Comparison of ENCODE assay signal across 15 mouse cellular contexts in the genomic region with DNA sequence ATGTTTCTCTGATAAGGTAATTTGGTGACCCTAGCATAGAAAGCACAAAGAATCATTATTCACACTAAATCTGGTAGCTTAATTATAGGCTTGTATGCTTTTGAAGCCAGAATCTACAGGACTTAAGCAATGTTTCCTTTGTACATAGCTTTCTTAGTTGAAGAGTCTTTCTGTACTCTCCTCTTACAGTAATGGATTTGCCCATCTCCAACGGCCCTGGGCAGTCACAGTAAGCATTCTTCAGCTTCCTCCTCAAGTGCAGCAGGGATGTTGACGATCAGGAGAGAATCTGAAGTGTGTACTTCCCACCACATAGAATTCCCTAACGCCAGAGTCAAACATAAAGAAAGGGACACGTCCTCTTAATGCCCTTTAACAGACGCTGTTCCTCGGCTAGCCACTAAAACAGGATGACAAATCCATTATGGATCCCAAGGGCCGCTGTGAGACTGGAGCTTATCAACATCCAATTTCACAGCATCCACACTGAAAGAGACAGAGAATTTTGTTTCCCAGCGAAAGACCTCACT.
DNase-seq lines count a peak whose midpoint lies in the region; ATAC-seq and TF ChIP-seq lines count a peak whose summit lies in the region.
"Had no signal": no experiment of that assay in that cellular context is flagged by ENCODE, and none has a peak within 500 bp of the region (broad histone marks: within the 10 kb centered on the region; RNA-seq: fewer than 3 reads in every experiment).

No protein-coding gene starts in this region.

- H3K9ac ChIP-seq in lung, embryonic 16.5 days (ENCODE audit: low read length) = no peak overlapping the region
- no peak overlapping the region for H3K9ac ChIP-seq in hindbrain, postnatal 0 days (replicated peaks; ENCODE audit: low read length)
- H3K9ac ChIP-seq in neural tube, embryonic 13.5 days = no peak overlapping the region
- H3K9ac ChIP-seq: embryonic facial prominence, embryonic 13.5 days; heart, embryonic 15.5 days; kidney, embryonic 15.5 days; limb, embryonic 13.5 days; liver, embryonic 15.5 days had no signal

- no peak for DNase-seq in lung, postnatal 10 days
- DNase-seq in hindbrain, embryonic 10.5 days (ENCODE audit: low spot score) = no peak
- peak; percentile 36 for DNase-seq in hindbrain, postnatal 0 days (ENCODE audit: low spot score)
- no peak for DNase-seq in testis, postnatal 14 days (ENCODE audit: low spot score)
- DNase-seq in spleen, adult 18-20 months = no peak
- DNase-seq: cerebellum, postnatal 25 days; right cerebral cortex, postnatal 14 days had no signal

- H3K4me1 ChIP-seq in lung, embryonic 16.5 days (replicated peaks; ENCODE audit: control insufficient read depth, insufficient read depth, low read length) = peaks cover 5% of the 10 kb centered on the region
- H3K4me1 ChIP-seq in hindbrain, embryonic 10.5 days (replicated peaks) = peaks cover 22% of the 10 kb centered on the region
- H3K4me1 ChIP-seq in hindbrain, postnatal 0 days (ENCODE audit: insufficient read depth, low read length) = no peaks in the 10 kb centered on the region
- H3K4me1 ChIP-seq in neural tube, embryonic 13.5 days (replicated peaks) = peaks cover 23% of the 10 kb centered on the region
- H3K4me1 ChIP-seq: embryonic facial prominence, embryonic 13.5 days; liver, embryonic 15.5 days had no signal

- no peaks in the 10 kb centered on the region for H3K9me3 ChIP-seq in lung, embryonic 16.5 days (ENCODE audit: control insufficient read depth, low read length)
- H3K9me3 ChIP-seq in hindbrain, embryonic 10.5 days = no peaks in the 10 kb centered on the region
- H3K9me3 ChIP-seq in hindbrain, postnatal 0 days (ENCODE audit: low read length) = no peaks in the 10 kb centered on the region
- no peaks in the 10 kb centered on the region for H3K9me3 ChIP-seq in neural tube, embryonic 13.5 days
- H3K9me3 ChIP-seq: embryonic facial prominence, embryonic 13.5 days; forebrain, embryonic 10.5 days; heart, embryonic 15.5 days; kidney, embryonic 15.5 days; limb, embryonic 13.5 days; liver, embryonic 15.5 days had no signal

- no peak overlapping the region for H3K4me2 ChIP-seq in lung, embryonic 16.5 days (ENCODE audit: low read depth, low read length)
- H3K4me2 ChIP-seq in hindbrain, postnatal 0 days (ENCODE audit: low read depth, low read length) = no peak overlapping the region
- H3K4me2 ChIP-seq in neural tube, embryonic 13.5 days = no peak overlapping the region
- H3K4me2 ChIP-seq: embryonic facial prominence, embryonic 13.5 days; heart, embryonic 15.5 days; kidney, embryonic 15.5 days; limb, embryonic 13.5 days; liver, embryonic 15.5 days had no signal

- H3K36me3 ChIP-seq in lung, embryonic 16.5 days (ENCODE audit: control insufficient read depth, insufficient read depth, low read length) = no peaks in the 10 kb centered on the region
- no peaks in the 10 kb centered on the region for H3K36me3 ChIP-seq in hindbrain, embryonic 10.5 days
- no peaks in the 10 kb centered on the region for H3K36me3 ChIP-seq in hindbrain, postnatal 0 days (ENCODE audit: insufficient read depth, low read length)
- no peaks in the 10 kb centered on the region for H3K36me3 ChIP-seq in neural tube, embryonic 13.5 days
- H3K36me3 ChIP-seq: embryonic facial prominence, embryonic 13.5 days; forebrain, embryonic 10.5 days; heart, embryonic 15.5 days; kidney, embryonic 15.5 days; limb, embryonic 13.5 days; liver, embryonic 15.5 days had no signal

- no peak for TF ChIP-seq CTCF in hindbrain, postnatal 0 days (IDR thresholded peaks at IDR 0.05; ENCODE audit: low read depth)

- no peaks in the 10 kb centered on the region for H3K27me3 ChIP-seq in lung, embryonic 16.5 days (ENCODE audit: control insufficient read depth, insufficient read depth, low read depth, low read length)
- H3K27me3 ChIP-seq in hindbrain, embryonic 10.5 days (ENCODE audit: insufficient read depth, poor library complexity, severe bottlenecking) = no peaks in the 10 kb centered on the region
- no peaks in the 10 kb centered on the region for H3K27me3 ChIP-seq in hindbrain, postnatal 0 days (ENCODE audit: insufficient read depth, low read length)
- no peaks in the 10 kb centered on the region for H3K27me3 ChIP-seq in neural tube, embryonic 13.5 days
- H3K27me3 ChIP-seq: embryonic facial prominence, embryonic 13.5 days; heart, embryonic 15.5 days; kidney, embryonic 15.5 days; limb, embryonic 13.5 days; liver, embryonic 15.5 days had no signal

- 16% methylated on average over 8 of the region's 8 CpGs for WGBS in lung, embryonic 16.5 days
- 46% methylated on average over 8 of the region's 8 CpGs for WGBS in hindbrain, embryonic 10.5 days
- WGBS in hindbrain, postnatal 0 days = 30% methylated on average over 8 of the region's 8 CpGs
- WGBS in neural tube, embryonic 13.5 days = 12% methylated on average over 8 of the region's 8 CpGs

- no peak overlapping the region; the same call in 1 of the 2 replicates for H3K27ac ChIP-seq in lung, embryonic 16.5 days (ENCODE audit: low read length)
- H3K27ac ChIP-seq in hindbrain, embryonic 10.5 days = peak overlapping the region; percentile 45; the same call in 1 of the 2 replicates
- no peak overlapping the region for H3K27ac ChIP-seq in hindbrain, postnatal 0 days
- peak overlapping the region; percentile 80 for H3K27ac ChIP-seq in neural tube, embryonic 13.5 days (replicated peaks)
- H3K27ac ChIP-seq: embryonic facial prominence, embryonic 13.5 days; forebrain, embryonic 10.5 days; heart, embryonic 15.5 days; kidney, embryonic 15.5 days; limb, embryonic 13.5 days; liver, embryonic 15.5 days had no signal

- H3K4me3 ChIP-seq in lung, embryonic 16.5 days (ENCODE audit: low read length) = no peak overlapping the region
- H3K4me3 ChIP-seq in hindbrain, embryonic 10.5 days = no peak overlapping the region
- no peak overlapping the region for H3K4me3 ChIP-seq in hindbrain, postnatal 0 days (ENCODE audit: low read length)
- H3K4me3 ChIP-seq in neural tube, embryonic 13.5 days = no peak overlapping the region
- H3K4me3 ChIP-seq: embryonic facial prominence, embryonic 13.5 days; forebrain, embryonic 10.5 days; heart, embryonic 15.5 days; kidney, embryonic 15.5 days; limb, embryonic 13.5 days; liver, embryonic 15.5 days had no signal

- peak; percentile 64 for ATAC-seq in lung, embryonic 16.5 days (ENCODE audit: low read depth)
- ATAC-seq in hindbrain, postnatal 0 days = no peak
- no peak for ATAC-seq in neural tube, embryonic 13.5 days (ENCODE audit: low read depth)

Comparison
In these comparisons a context has a peak if more than half of its experiments do, and no peak if none do; other contexts are left out.
1. H3K27ac ChIP-seq: peak in hindbrain, embryonic 10.5 days (single experiment) and neural tube, embryonic 13.5 days (single experiment); none in lung, embryonic 16.5 days (single experiment) and hindbrain, postnatal 0 days (single experiment).